Mouse (Mus musculus): ENCODE data around the gene Tmtc2.

Tmtc2 gene

GRCm38 (mm10) chr10:105165291-105165690, 409.0 kb downstream of the Tmtc2 start:
- DNase-seq (ENCODE audit: low spot score): no peak

GRCm38 (mm10) chr10:105153789-105154188, 420.5 kb downstream of the Tmtc2 start:
- DNase-seq (ENCODE audit: low spot score): no peak

- no peak for DNase-seq (ENCODE audit: low spot score)
Observed at GRCm38 (mm10) chr10:105144382-105144781, 429.9 kb downstream of the Tmtc2 start.

- DNase-seq (ENCODE audit: low spot score): no peak
Observed at GRCm38 (mm10) chr10:105142201-105142600, 432.1 kb downstream of the Tmtc2 start.
